Mouse (Mus musculus) heart, embryonic 13.5 days (tissue): ENCODE results near the gene Tspan31. TPM values are rescaled to one million over a fixed set of nuclear protein-coding genes. Genes with fewer than 3 reads are reported as not detected.

ENCODE experiments used
- ATAC-seq: fragments of 200-750 bp; cut with Nextera tagmentation; 2 replicates; pipeline ENCODE4 v1.8.0; 2017; ENCODE audit warnings: moderate TSS enrichment; ENCODE audit not compliant: insufficient number of reproducible peaks, low FRiP score, low TSS enrichment; ENCODE audit errors: extremely low read depth
- H3K27ac ChIP-seq: fragments of 300-500 bp; sonication (generic); replicated peaks from 2 replicates; pipeline ENCODE4 v1.5.1; 2015; ENCODE audit warnings: moderate library complexity, mild to moderate bottlenecking, inconsistent platforms
- H3K27me3 ChIP-seq: fragments of 300-500 bp; sonication (generic); replicated peaks from 2 replicates; pipeline ENCODE4 v1.6.1; 2015; ENCODE audit warnings: mild to moderate bottlenecking, inconsistent platforms
- H3K36me3 ChIP-seq: fragments of 300-500 bp; sonication (generic); 2 replicates; pipeline ENCODE4 v1.6.1; 2015; ENCODE audit warnings: mild to moderate bottlenecking, inconsistent platforms
- H3K4me1 ChIP-seq: fragments of 300-500 bp; sonication (generic); 2 replicates; pipeline ENCODE4 v1.6.1; 2015; ENCODE audit warnings: inconsistent platforms
- H3K4me2 ChIP-seq: fragments of 300-500 bp; sonication (generic); 2 replicates; pipeline ENCODE4 v1.6.1; 2015; ENCODE audit warnings: inconsistent platforms, mild to moderate bottlenecking, moderate library complexity
- H3K4me3 ChIP-seq: fragments of 300-500 bp; sonication (generic); 2 replicates; pipeline ENCODE4 v1.5.1; 2015; ENCODE audit warnings: moderate library complexity, mild to moderate bottlenecking, inconsistent platforms
- H3K9ac ChIP-seq: fragments of 300-500 bp; sonication (generic); 2 replicates; pipeline ENCODE4 v1.6.1; 2015; ENCODE audit warnings: inconsistent platforms, mild to moderate bottlenecking, moderate library complexity
- H3K9me3 ChIP-seq: fragments of 300-500 bp; sonication (generic); 2 replicates; pipeline ENCODE4 v1.6.1; 2016; ENCODE audit warnings: inconsistent platforms
- WGBS: fragments of 180-500 bp; shearing (Covaris S2); methylation state at CpG from one replicate; pipeline ENCODE4 v1.1.7; 2015; ENCODE audit warnings: mixed read lengths; 5-methylcytosine and 5-hydroxymethylcytosine counted together
- polyA plus RNA-seq: library from polyadenylated mRNA; unstranded; fragments of >200 nt; fragmentation: Nextera tagmentation; extraction: Ambion mirVana; gene quantifications from 2 replicates; pipeline ENCODE4 v1.2.1, GENCODE M21; 2015

The Tspan31 gene
- polyA plus RNA-seq, 1 experiment from 2014 or later: 110 TPM

GRCm38 (mm10) chr10:127033301-127033741 is 36.7 kb downstream of the Tspan31 start:
- no peak overlapping the region for H3K4me3 ChIP-seq
- H3K4me1 ChIP-seq: peaks cover 8% of the 10 kb centered on the region
- H3K9ac ChIP-seq: no peak overlapping the region
- WGBS: 76% methylated on average over 8 of the region's 8 CpGs
- no peak overlapping the region for H3K27ac ChIP-seq
- no peak for ATAC-seq
- no peak overlapping the region for H3K4me2 ChIP-seq
- peaks cover 16% of the 10 kb centered on the region for H3K27me3 ChIP-seq
- no peaks in the 10 kb centered on the region for H3K9me3 ChIP-seq
- peaks cover 12% of the 10 kb centered on the region for H3K36me3 ChIP-seq

GRCm38 (mm10) chr10:127030336-127031296 is 39.4 kb downstream of the Tspan31 start, which contains the start of gene Tsfm:
Tsfm (minus strand) TSS chr10:127030840.
- no peaks in the 10 kb centered on the region for H3K27me3 ChIP-seq
- peaks cover 8% of the 10 kb centered on the region for H3K4me1 ChIP-seq
- H3K4me3 ChIP-seq: peak within 1 kb of the TSS; percentile 95
- peak within 1 kb of the TSS; percentile 86 for H3K4me2 ChIP-seq
- H3K27ac ChIP-seq: peak within 1 kb of the TSS; percentile 78
- peak within 1 kb of the TSS; percentile 95 for H3K9ac ChIP-seq
- WGBS: 5% methylated on average over 56 of the region's 56 CpGs
- no peaks in the 10 kb centered on the region for H3K9me3 ChIP-seq
- H3K36me3 ChIP-seq: peaks cover 39% of the 10 kb centered on the region
- ATAC-seq: peak; percentile 72; the same call in 1 of the 2 replicates

GRCm38 (mm10) chr10:127018422-127018821 is 51.6 kb downstream of the Tspan31 start:
- no peak overlapping the region for H3K4me3 ChIP-seq
- WGBS: 79% methylated on average over 16 of the region's 16 CpGs
- no peaks in the 10 kb centered on the region for H3K27me3 ChIP-seq
- no peaks in the 10 kb centered on the region for H3K4me1 ChIP-seq
- H3K9me3 ChIP-seq: no peaks in the 10 kb centered on the region
- no peak for ATAC-seq
- H3K27ac ChIP-seq: no peak overlapping the region
- no peak overlapping the region for H3K4me2 ChIP-seq
- H3K9ac ChIP-seq: no peak overlapping the region
- H3K36me3 ChIP-seq: peaks cover 28% of the 10 kb centered on the region

Other genes with a start within 250 kb of the Tspan31 start
- gene Atp23, start 168.9 kb downstream of the Tspan31 start, polyA plus RNA-seq: 6.4 and 8.6 TPM in 2 replicates
- 37.1 and 39.6 TPM in 2 replicates for gene Ctdsp2, start 91.5 kb downstream of the Tspan31 start, polyA plus RNA-seq
- gene Avil, start 69.6 kb downstream of the Tspan31 start, polyA plus RNA-seq: 0.17 and 0.21 TPM in 2 replicates
- gene Tsfm, start 39.4 kb downstream of the Tspan31 start, polyA plus RNA-seq: 86.6 and 92.5 TPM in 2 replicates
- 36.3 and 41.7 TPM in 2 replicates for gene Mettl1, start 28.9 kb downstream of the Tspan31 start, polyA plus RNA-seq
- 0.33 and 0.34 TPM in 2 replicates for gene Eef1akmt3, start 28.8 kb downstream of the Tspan31 start, polyA plus RNA-seq
- gene Cyp27b1, start 22.0 kb downstream of the Tspan31 start, polyA plus RNA-seq: 0.10 and 0.21 TPM in 2 replicates
- 0.12 and 0.18 TPM in 2 replicates for gene March9, start 10.1 kb downstream of the Tspan31 start, polyA plus RNA-seq
- gene Cdk4, start 6.7 kb downstream of the Tspan31 start, polyA plus RNA-seq: 1,002 and 1,117 TPM in 2 replicates
- gene Agap2, start 5.0 kb upstream of the Tspan31 start, polyA plus RNA-seq: not detected in 2 replicates
- gene Os9, start 50.9 kb upstream of the Tspan31 start, polyA plus RNA-seq: 48.0 and 49.5 TPM in 2 replicates
- 1.2 and 1.7 TPM in 2 replicates for gene B4galnt1, start 95.0 kb upstream of the Tspan31 start, polyA plus RNA-seq
- gene Slc26a10, start 110.4 kb upstream of the Tspan31 start, polyA plus RNA-seq: 18.0 and 21.5 TPM in 2 replicates
- 21.4 and 21.6 TPM in 2 replicates for gene Arhgef25, start 119.8 kb upstream of the Tspan31 start, polyA plus RNA-seq
- 65.2 and 67.7 TPM in 2 replicates for gene Dtx3, start 125.5 kb upstream of the Tspan31 start, polyA plus RNA-seq
- 23.2 and 23.8 TPM in 2 replicates for gene Pip4k2c, start 141.3 kb upstream of the Tspan31 start, polyA plus RNA-seq
- gene Kif5a, start 193.1 kb upstream of the Tspan31 start, polyA plus RNA-seq: 0.32 and 0.63 TPM in 2 replicates
- gene Dctn2, start 196.1 kb upstream of the Tspan31 start, polyA plus RNA-seq: 133 and 136 TPM in 2 replicates
- gene Mbd6, start 218.8 kb upstream of the Tspan31 start, polyA plus RNA-seq: 12.6 and 12.7 TPM in 2 replicates
- gene Mars, start 241.5 kb upstream of the Tspan31 start, polyA plus RNA-seq: 84.0 and 86.4 TPM in 2 replicates